Mouse (Mus musculus) G1E (cell line): ENCODE data around the gene Speer4e.
"Not testable (repeated sequence)": the region's sequence is repeated elsewhere in the genome, so short reads cannot be mapped to it uniquely, and the experiment has no call there.

Source experiments
- CTCF ChIP-seq: IDR thresholded peaks from 2 replicates; pipeline ENCODE4 v1.5.1; 2012; ENCODE audit warnings: low read depth, low read length, inconsistent platforms, mixed read lengths
- GATA1 ChIP-seq: IDR thresholded peaks from 2 replicates; pipeline ENCODE4 v1.6.1; 2012; ENCODE audit warnings: borderline replicate concordance, low read length, inconsistent platforms, mixed read lengths
- GATA2 ChIP-seq: IDR thresholded peaks from 2 replicates; pipeline ENCODE4 v1.6.1; 2012; ENCODE audit warnings: low read depth, low read length, inconsistent platforms, borderline replicate concordance
- POLR2AphosphoS5 ChIP-seq: IDR thresholded peaks from 2 replicates; pipeline ENCODE4 v1.6.1; 2012; ENCODE audit warnings: low read depth, low read length, inconsistent platforms; ENCODE audit not compliant: insufficient replicate concordance
- TAL1 ChIP-seq: conservative IDR thresholded peaks from 2 replicates; pipeline ENCODE4 v1.6.1; 2012; ENCODE audit warnings: low read depth, low read length, inconsistent platforms, mixed read lengths

- TF ChIP-seq CTCF, GATA1, GATA2, TAL1, POLR2AphosphoS5: not testable (repeated sequence)
These were observed 23.4 kb downstream of the Speer4e start, which contains the start of gene Gm9758 for GRCm38 (mm10) chr5:14914799-14915198.
